Mouse (Mus musculus): ENCODE measurements around the gene Wipi1.

DNA sequence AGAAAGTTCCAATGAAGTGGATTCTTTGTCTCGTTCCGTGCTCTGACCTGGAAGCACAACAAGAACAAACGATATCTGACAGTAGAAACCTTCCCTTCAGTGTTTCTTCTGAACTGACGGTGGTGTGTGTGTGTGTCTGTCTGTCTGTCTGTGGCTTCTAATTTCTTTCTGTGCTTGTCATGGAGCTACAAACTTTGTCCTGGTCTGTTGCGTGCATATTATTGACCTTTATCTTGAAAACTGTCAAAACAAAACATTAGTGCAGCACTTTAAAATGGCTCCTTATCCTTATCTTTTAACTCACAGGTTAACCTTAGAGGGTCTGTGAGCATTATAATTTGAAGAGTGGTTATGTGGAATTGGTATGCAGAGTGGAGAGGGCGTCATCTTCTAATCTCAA is 40.7 kb upstream of the Wipi1 start:
- no peak for TF ChIP-seq RAD21 (IDR thresholded peaks at IDR 0.05; ENCODE audit: low read depth, low read length)
- TF ChIP-seq EP300 (IDR thresholded peaks at IDR 0.05; ENCODE audit: low read length), result no peak
